In the genomic region with DNA sequence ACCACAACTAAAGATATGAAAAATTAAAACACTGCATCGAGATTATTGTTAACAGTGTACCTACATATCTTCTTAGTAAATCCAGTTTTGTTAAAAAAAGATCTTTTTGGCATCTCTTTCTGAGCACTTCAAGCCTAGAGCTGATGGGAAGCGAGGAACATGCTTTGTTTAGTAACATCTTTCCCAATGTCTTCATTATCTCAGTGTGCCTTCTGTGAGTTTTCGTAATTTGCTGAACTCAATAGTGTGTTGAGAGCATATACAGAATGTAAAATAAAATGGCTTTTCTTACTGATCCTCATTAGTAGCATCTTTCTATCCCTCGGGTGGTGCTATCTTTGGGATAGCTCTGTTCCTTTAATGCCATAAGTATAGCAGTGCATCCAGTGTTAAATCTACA, we compare ENCODE assay signal across 17 mouse cellular contexts. TPM values are rescaled to one million over a fixed set of nuclear protein-coding genes. Genes with fewer than 3 reads are reported as not detected.
DNase-seq lines count a peak whose midpoint lies in the region; ATAC-seq and TF ChIP-seq lines count a peak whose summit lies in the region.
"Had no signal": no experiment of that assay in that cellular context is flagged by ENCODE, and none has a peak within 500 bp of the region (broad histone marks: within the 10 kb centered on the region; RNA-seq: fewer than 3 reads in every experiment).

No protein-coding gene starts in this region.

- no peak for DNase-seq in frontal cortex, adult 2 months (ENCODE audit: extremely low spot score in 1 of 2, low spot score in 1 of 2)
- DNase-seq in left cerebral cortex, postnatal 25 days (ENCODE audit: low spot score in 2 of 2): peak; percentile 1 to 39
- DNase-seq in left cerebral cortex, adult 9 months (ENCODE audit: low spot score in 2 of 2): no peak
- DNase-seq in brain, embryonic 14.5 days (ENCODE audit: low read depth): peak; percentile 28
- DNase-seq in cerebellum, postnatal 10 days: no peak
- DNase-seq: adrenal gland, adult 2 months; adrenal gland, postnatal 10 days; adrenal gland, postnatal 25 days; cerebellum, adult 11 months; cerebellum, adult 18-20 months; cerebellum, adult 8-10 months; cerebellum, adult 9-11 months; cerebellum, postnatal 25 days; forebrain, postnatal 0 days had no signal

- no peak for TF ChIP-seq CTCF in brain, embryonic 14.5 days (IDR thresholded peaks at IDR 0.05; ENCODE audit: borderline replicate concordance, extremely low read depth, insufficient read depth, insufficient read length)

- intact Hi-C loops in left cerebral cortex, postnatal 25 days (cut with DNase I): no loop called here

- peak; percentile 91 for ATAC-seq in frontal cortex, adult (ENCODE audit: low TSS enrichment)
- ATAC-seq: forebrain, embryonic 13.5 days; forebrain, postnatal 0 days had no signal

- TF ChIP-seq POLR2A in brain, embryonic 14.5 days (IDR thresholded peaks at IDR 0.05; ENCODE audit: borderline replicate concordance, extremely low read depth, insufficient read depth, insufficient read length, poor library complexity, severe bottlenecking): no peak

RNA-seq across cellular contexts. Expression of a gene that starts 18.9 kb away (rescaled TPM):
- polyA plus RNA-seq in frontal cortex, adult 2 months (2012; rRNA removed): 87.3 and 105 TPM in 2 replicates
- 100 to 1,000 TPM; 174 to 201 TPM for total RNA-seq in left cerebral cortex, postnatal 25 days (2021)
- 40.7 and 73.4 TPM in 2 replicates for polyA plus RNA-seq in brain, embryonic 14.5 days (2012; rRNA removed)
- total RNA-seq: MEL had no signal

Comparison
In these comparisons a context has a peak if more than half of its experiments do, and no peak if none do; other contexts are left out.
1. DNase-seq: peak in left cerebral cortex, postnatal 25 days (2 of 2) and brain, embryonic 14.5 days (single experiment); none in frontal cortex, adult 2 months (0 of 2), left cerebral cortex, adult 9 months (0 of 2) and cerebellum, postnatal 10 days (0 of 2).